Mouse (Mus musculus): ENCODE measurements around the gene BC052040. TPM values are rescaled to one million over a fixed set of nuclear protein-coding genes. Genes with fewer than 3 reads are reported as not detected.

BC052040 gene
- total RNA-seq, 2 experiments from 2014 or later: 1.6 to 2.0 TPM

DNA sequence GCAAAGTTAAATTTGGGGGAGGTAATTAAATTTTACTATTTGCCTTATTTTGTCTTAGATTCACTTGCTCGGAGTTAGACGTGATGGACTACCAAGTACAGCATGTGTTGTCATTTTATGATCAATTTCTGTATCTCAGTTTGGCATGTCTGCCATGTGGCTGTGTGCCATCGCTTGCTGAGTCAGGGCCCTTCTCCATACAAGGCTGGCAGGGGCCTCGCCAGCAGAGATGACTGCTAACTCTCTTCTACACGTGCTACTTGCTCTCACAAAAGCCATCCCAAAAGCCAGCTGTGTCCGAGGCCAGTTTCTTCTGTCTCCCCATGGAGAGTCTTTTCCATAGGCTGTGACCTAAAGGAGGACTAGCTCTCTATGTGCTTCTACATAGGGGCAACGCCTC, 160.5 kb downstream of the BC052040 start:
- intact Hi-C loops (cut with DNase I): no loop called here
- DNase-seq (ENCODE audit: low spot score): no peak

DNA sequence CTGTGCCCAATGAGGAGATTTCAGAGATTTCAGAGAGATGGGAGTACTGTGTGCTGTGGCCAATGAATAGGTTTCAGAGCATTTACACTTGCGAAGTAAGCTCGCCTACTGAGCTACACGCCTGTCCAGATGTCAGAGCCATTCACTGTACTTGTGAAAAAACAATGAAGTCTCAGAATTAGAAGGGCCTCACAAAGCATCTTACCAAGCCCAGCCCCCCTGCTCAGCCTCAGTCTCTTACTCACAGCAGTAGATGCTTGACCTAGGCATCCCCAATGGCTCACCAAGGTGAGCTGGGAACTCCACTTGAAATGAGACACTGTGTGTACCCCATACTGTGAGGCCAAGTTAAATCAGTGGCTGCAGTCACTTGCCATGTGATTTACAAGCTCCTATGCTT, 166.1 kb downstream of the BC052040 start:
- no peak for DNase-seq (ENCODE audit: low spot score)
- intact Hi-C loops (cut with DNase I): no loop called here

GRCm38 (mm10) chr2:115751177-115751576, 169.7 kb downstream of the BC052040 start:
- intact Hi-C loops (cut with DNase I): no loop called here
- no peak for DNase-seq (ENCODE audit: low spot score)

DNA sequence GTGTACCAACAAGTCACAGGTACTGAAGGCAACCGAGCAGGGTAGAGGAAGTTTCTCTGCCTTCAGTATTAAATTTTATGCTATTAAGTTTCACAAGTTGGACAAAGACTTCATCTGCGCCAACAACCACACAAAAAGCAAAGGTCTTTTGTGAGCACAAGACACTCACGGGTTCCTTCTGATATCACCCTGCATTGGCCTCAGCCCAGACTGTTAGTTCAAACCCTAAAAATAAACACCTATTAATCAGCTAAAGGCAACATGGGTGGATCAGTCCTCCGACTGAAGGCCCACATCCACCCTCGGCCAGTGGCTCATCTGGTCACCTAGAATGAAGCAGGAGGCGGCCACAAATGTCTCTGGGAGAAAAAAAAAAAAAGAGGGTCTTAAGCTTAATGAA, 176.2 kb downstream of the BC052040 start:
- intact Hi-C loops (cut with DNase I): no loop called here
- no peak for DNase-seq (ENCODE audit: low spot score)

DNA sequence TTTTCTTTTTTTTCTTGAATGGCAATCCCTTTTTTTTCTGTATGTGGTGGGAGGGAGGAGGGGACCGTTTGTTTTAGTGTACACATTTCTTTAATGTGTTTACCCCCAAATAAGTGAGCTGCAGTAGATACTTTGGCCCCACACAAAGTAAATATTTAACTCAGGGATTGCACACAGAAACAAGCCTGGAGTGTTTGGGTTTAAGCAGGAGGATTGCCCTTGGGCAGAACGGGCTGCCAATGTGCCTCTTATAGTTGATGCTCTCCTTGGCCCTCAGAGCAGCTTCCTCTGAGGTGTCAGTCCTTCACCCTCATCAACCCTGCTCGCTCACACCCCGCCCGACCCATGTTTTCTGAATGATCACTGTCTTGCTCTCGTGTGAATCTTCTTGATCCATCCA, 177.0 kb downstream of the BC052040 start:
- intact Hi-C loops (cut with DNase I): no loop called here
- DNase-seq (ENCODE audit: low spot score): no peak

GRCm38 (mm10) chr2:115764595-115765305, 183.2 kb downstream of the BC052040 start:
- intact Hi-C loops (cut with DNase I): no loop called here
- no peak for DNase-seq (ENCODE audit: low spot score)

DNA sequence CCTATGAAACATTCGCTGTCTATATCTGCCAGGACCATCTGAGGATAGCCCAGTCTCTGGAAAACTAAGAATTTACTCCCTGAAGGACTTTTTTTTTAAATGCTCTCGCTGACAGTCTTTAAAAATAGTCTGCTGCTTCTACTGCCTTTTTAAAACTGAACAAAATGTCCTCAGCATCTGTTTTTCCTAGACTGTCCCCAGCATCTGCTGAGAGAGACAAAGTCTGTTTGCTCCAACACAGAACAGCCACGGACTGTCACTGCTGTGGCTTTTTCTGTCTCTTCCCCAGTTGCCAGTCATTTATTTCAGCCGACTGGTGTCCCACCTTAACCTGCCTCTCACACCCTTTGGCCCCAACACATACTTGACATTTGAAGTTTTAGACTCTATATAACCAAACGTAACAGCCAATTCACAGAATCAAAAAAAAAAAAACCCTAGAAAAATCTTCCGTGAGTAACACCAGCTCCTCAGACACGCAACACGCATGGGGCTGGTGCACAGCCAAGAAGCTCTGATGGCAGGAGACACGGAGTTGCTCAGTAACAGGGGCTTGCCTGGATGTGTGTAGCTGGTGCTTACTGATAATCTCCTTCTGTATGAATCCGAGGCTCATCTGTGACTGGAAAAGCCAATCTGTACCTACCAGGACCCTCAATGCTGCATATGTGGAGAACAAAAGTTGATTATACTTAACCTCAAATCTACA, 188.2 kb downstream of the BC052040 start:
- intact Hi-C loops (cut with DNase I): no loop called here

GRCm38 (mm10) chr2:115772709-115773108, 191.2 kb downstream of the BC052040 start:
- no peak for DNase-seq (ENCODE audit: low spot score)
- intact Hi-C loops (cut with DNase I): no loop called here

More for the DNA sequence above, 188.2 kb downstream of the BC052040 start:
- no peak for DNase-seq (ENCODE audit: low spot score)

DNA sequence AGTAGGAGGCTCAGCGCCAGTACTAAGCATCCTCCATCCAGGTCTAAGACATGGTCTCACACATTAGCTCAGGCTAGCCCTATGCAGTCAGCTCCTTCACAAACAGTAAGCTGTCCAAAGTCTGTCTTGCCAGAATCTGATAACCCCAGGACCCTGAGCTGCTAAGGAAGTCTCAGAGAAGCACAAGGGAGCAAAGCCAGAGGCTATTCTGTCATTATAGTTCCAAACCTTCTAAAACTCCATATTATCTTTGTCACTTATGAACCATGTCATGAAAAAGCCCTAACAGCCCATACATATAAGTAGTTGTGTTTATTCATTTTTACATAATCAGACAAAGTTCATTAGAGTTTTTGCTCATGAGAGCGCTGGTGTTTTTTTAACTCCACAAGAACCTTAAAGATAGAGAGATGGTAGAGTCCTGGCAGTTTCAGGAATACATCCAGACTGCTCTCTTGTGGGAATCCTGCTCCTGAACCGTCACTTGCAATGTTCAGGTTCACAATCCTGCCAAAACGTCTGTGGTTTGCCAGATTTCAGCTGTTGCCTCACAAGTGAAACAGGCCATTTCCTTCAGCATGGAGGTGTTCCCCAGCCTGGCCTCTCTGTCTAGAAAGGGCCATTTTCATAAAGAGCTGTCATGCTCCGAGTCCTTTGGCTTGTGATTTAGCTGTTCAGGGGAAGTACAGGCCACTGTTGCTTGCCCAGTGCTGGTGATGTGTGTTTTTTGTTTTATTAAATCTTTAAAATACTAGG, 192.8 kb downstream of the BC052040 start:
- DNase-seq (ENCODE audit: low spot score): no peak
- intact Hi-C loops (cut with DNase I): no loop called here

GRCm38 (mm10) chr2:115775488-115776217, 194.1 kb downstream of the BC052040 start:
- intact Hi-C loops (cut with DNase I): no loop called here

GRCm38 (mm10) chr2:115776924-115777860, 195.7 kb downstream of the BC052040 start:
- no peak for DNase-seq (ENCODE audit: low spot score)
- intact Hi-C loops (cut with DNase I): no loop called here

More at GRCm38 (mm10) chr2:115775488-115776217, 194.1 kb downstream of the BC052040 start:
- DNase-seq (ENCODE audit: low spot score): no peak

- DNase-seq (ENCODE audit: low spot score): no peak
- intact Hi-C loops (cut with DNase I): no loop called here
Measured at GRCm38 (mm10) chr2:115780546-115781011, 199.1 kb downstream of the BC052040 start.

- intact Hi-C loops (cut with DNase I): no loop called here
Measured at GRCm38 (mm10) chr2:115785687-115786086, 204.2 kb downstream of the BC052040 start.

GRCm38 (mm10) chr2:115798839-115799238, 217.3 kb downstream of the BC052040 start:
- intact Hi-C loops (cut with DNase I): no loop called here
- DNase-seq (ENCODE audit: low spot score): no peak

More at GRCm38 (mm10) chr2:115785687-115786086, 204.2 kb downstream of the BC052040 start:
- no peak for DNase-seq (ENCODE audit: low spot score)

DNA sequence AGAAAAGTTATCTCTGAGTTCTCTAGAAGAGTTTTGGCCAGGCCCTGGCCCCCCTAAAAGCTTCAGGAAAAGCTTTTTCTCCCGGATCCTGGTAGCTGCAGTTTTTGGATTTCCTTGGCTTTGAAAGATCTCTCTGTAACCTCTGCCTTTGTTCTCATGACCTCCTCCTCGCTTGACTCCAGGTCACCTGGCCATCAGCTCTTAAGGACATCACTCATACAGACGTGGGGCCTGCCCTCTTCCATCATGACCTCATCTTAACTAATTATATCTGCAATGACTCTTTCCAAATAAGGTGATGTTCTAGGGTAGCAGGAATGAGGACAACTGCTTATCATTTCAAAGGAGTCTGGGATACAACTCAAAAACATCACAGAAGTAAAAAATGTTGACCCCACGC, 226.9 kb downstream of the BC052040 start:
- no peak for DNase-seq (ENCODE audit: low spot score)
- intact Hi-C loops (cut with DNase I): no loop called here

DNA sequence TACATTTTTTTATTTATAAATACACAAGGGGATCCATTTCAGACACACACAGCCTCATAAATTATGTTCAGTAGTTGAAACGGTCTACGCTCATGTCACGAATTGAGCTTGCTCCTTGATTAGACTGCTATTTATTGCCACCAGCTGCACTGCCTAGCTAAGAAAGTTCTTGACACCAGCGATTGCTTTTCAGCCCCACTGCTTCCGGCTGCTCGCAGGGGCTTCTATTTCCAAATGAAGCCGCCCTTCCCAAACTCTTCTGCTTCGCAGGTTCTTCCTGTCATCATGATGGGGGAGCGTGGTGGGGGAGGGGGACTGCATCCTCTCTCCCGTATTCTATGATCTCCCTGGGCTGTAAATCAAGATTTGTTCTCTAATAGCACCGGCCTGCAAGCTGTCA, 231.8 kb downstream of the BC052040 start:
- no peak for DNase-seq (ENCODE audit: low spot score)
- intact Hi-C loops (cut with DNase I): no loop called here

DNA sequence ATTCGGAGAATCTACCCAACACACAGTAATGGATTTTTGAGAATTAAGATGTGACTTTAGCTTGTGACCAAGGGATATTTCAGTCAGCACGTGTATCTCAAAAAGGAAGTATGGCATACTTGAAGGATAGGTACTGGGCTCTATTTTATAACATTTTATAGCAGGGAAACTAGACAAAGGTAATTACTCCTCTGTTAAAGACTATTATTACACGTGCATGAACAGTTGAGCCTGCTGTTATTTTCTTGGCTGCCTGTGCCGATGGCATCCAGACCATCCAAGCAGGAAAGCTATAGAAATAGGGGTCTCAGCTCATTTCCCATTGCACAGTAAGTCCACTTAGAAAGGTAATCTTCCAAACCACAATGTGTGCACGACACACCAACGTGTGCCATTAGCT, 232.2 kb downstream of the BC052040 start:
- intact Hi-C loops (cut with DNase I): no loop called here
- no peak for DNase-seq (ENCODE audit: low spot score)

DNA sequence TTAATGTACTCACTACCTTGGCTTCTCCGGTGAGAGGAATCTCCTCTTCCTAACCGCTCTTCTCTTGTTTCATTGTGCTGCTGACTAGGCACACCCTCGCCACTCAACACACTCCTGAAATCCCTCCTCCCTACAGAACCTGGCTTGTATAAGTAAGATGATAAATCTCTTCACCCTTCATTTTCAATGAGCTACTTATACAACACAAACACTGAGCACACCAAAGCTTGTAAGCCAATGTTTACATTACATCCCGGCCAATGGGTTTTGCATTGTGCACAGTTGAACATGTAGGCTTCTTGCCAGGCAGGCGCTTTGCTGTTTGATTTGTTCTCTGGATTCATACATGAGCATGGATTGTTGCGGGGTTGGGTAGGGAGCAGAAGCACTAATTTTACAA, 236.4 kb downstream of the BC052040 start:
- no peak for DNase-seq (ENCODE audit: low spot score)
- intact Hi-C loops (cut with DNase I): no loop called here

DNA sequence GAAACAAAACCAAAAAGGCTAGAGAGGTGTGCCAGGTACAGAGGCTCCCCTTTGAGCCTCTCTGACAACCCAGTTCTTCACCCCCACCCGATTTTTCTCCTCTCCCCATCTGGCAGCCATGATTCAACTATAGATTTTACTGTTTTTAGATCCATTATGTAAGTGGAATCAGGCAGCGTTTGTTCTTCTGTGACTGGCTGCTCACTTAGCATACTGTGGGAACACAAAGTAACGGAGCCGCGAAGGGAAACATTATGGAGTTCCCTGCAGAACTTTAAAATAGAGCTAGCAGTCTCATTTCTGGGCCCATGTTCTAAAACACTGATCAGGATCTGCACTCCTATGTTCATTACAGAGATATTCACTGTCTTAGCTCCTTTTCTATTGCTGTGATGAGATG, 240.8 kb downstream of the BC052040 start:
- intact Hi-C loops (cut with DNase I): no loop called here
- DNase-seq (ENCODE audit: low spot score): no peak
